Mouse (Mus musculus) activated CD4-positive, CD25-positive, alpha-beta regulatory T cell, adult 9 weeks (primary cell): ENCODE measurements around the gene Trim17. TPM values are rescaled to one million over a fixed set of nuclear protein-coding genes. Genes with fewer than 3 reads are reported as not detected.

Experiments used
- polyA plus RNA-seq: library from polyadenylated mRNA; unstranded; fragments of 100-300 nt; shearing (Covaris generic); gene quantifications from one replicate; pipeline ENCODE4 v1.2.1, GENCODE M21; 2017

The Trim17 gene
- 0.26 TPM for polyA plus RNA-seq

GRCm38 (mm10) chr11:58954420-58955142, at the start of gene Trim17, which contains the start of gene Hist3h2a:
TSS of gene Trim17 (plus strand) at chr11:58954685.
TSS of gene Hist3h2a (plus strand) at chr11:58954685.

GRCm38 (mm10) chr11:58917745-58918366, 36.6 kb upstream of the Trim17 start, which contains the start of gene Btnl10:
TSS of gene Btnl10 (plus strand) at chr11:58917908.

GRCm38 (mm10) chr11:58938322-58939087, 16.0 kb upstream of the Trim17 start, which contains the start of gene Rnf187:
TSS of gene Rnf187 (minus strand) at chr11:58938916.

GRCm38 (mm10) chr11:58948542-58949479, 5.7 kb upstream of the Trim17 start, which contains the start of gene Hist3h2ba:
TSS of gene Hist3h2ba (plus strand) at chr11:58948920.

GRCm38 (mm10) chr11:58978027-58978705, 23.7 kb downstream of the Trim17 start, which contains the start of gene Trim11:
TSS of gene Trim11 (plus strand) at chr11:58978093.

Other genes starting within 250 kb of the Trim17 start
- not detected for gene Olfr318, start 230.7 kb upstream of the Trim17 start, polyA plus RNA-seq
- gene Olfr317, start 215.5 kb upstream of the Trim17 start, polyA plus RNA-seq: not detected
- not detected for gene Olfr316, start 202.0 kb upstream of the Trim17 start, polyA plus RNA-seq
- gene Olfr315, start 181.5 kb upstream of the Trim17 start, polyA plus RNA-seq: not detected
- gene Olfr314, start 171.7 kb upstream of the Trim17 start, polyA plus RNA-seq: not detected
- gene Fam183b, start 152.7 kb upstream of the Trim17 start, polyA plus RNA-seq: not detected
- gene Olfr313, start 139.7 kb upstream of the Trim17 start, polyA plus RNA-seq: not detected
- gene Olfr312, start 125.4 kb upstream of the Trim17 start, polyA plus RNA-seq: not detected
- gene Olfr311, start 115.4 kb upstream of the Trim17 start, polyA plus RNA-seq: not detected
- 9.8 TPM for gene Gm12258, start 107.5 kb upstream of the Trim17 start, polyA plus RNA-seq
- gene 2810021J22Rik, start 87.5 kb upstream of the Trim17 start, polyA plus RNA-seq: 16.4 TPM
- gene Zfp39, start 50.5 kb upstream of the Trim17 start, polyA plus RNA-seq: 12.4 TPM
- gene Btnl10, start 36.8 kb upstream of the Trim17 start, polyA plus RNA-seq: 0.32 TPM
- 11.3 TPM for gene Rnf187, start 15.8 kb upstream of the Trim17 start, polyA plus RNA-seq
- 21.6 TPM for gene Hist3h2ba, start 5.8 kb upstream of the Trim17 start, polyA plus RNA-seq
- 22.1 TPM for gene Hist3h2a, start within 50 bp of the Trim17 start, polyA plus RNA-seq
- gene Trim11, start 23.4 kb downstream of the Trim17 start, polyA plus RNA-seq: 33.6 TPM
- not detected for gene Obscn, start 181.7 kb downstream of the Trim17 start, polyA plus RNA-seq
- 2.3 TPM for gene Iba57, start 209.1 kb downstream of the Trim17 start, polyA plus RNA-seq
- not detected for gene Gjc2, start 228.5 kb downstream of the Trim17 start, polyA plus RNA-seq
- 79.9 TPM for gene Guk1, start 237.5 kb downstream of the Trim17 start, polyA plus RNA-seq
- gene Mrpl55, start 247.8 kb downstream of the Trim17 start, polyA plus RNA-seq: 51.4 TPM